Mouse (Mus musculus) granulocyte monocyte progenitor cell, adult 5-6 weeks (primary cell): ENCODE measurements around the gene Polr2h. TPM values are rescaled to one million over a fixed set of nuclear protein-coding genes. Genes with fewer than 3 reads are reported as not detected.

Experiments
- ATAC-seq: replicated peaks from 2 replicates; pipeline ENCODE4 v1.8.0; 2016; ENCODE audit warnings: mild to moderate bottlenecking, moderate TSS enrichment, inconsistent platforms; ENCODE audit not compliant: poor library complexity, severe bottlenecking
- total RNA-seq, 2 experiments: library from RNA; stranded (forward) in 1 of 2; stranded (reverse) in 1 of 2; fragments of 200-712, 200-1000 nt in 1 of 2; fragments of >200 nt in 1 of 2; fragmentation: Nextera tagmentation in 1 of 2; gene quantifications; 2 replicates each; pipeline ENCODE4 v1.2.3; 2014 to 2017

Gene Polr2h
- total RNA-seq, 2 experiments from 2014 or later: 61.8 to 81.5 TPM

GRCm38 (mm10) chr16:20756052-20756451 lies 38.6 kb downstream of the Polr2h start:
- peak; percentile 97 for ATAC-seq

GRCm38 (mm10) chr16:20757385-20757784 lies 39.9 kb downstream of the Polr2h start:
- peak; percentile 68 for ATAC-seq

GRCm38 (mm10) chr16:20761681-20762080 lies 44.2 kb downstream of the Polr2h start:
- ATAC-seq: 0 out of 2 replicates have a peak, but pooled peaks have one; percentile 34

GRCm38 (mm10) chr16:20765244-20765643 lies 47.8 kb downstream of the Polr2h start:
- ATAC-seq: peak; percentile 67

Other genes with a start within 250 kb of the Polr2h start
- 61.7 and 84.4 TPM in 2 replicates for gene Eif2b5, start 218.8 kb upstream of the Polr2h start, total RNA-seq (2014; fragmentation: Nextera tagmentation)
- 87.0 and 90.0 TPM in 2 replicates for gene Eif2b5, start 218.8 kb upstream of the Polr2h start, total RNA-seq (2017)
- gene Dvl3, start 200.7 kb upstream of the Polr2h start, total RNA-seq (2014; fragmentation: Nextera tagmentation): 26.4 and 30.7 TPM in 2 replicates
- 2.0 and 2.3 TPM in 2 replicates for gene Dvl3, start 200.7 kb upstream of the Polr2h start, total RNA-seq (2017)
- gene Ap2m1, start 182.2 kb upstream of the Polr2h start, total RNA-seq (2014; fragmentation: Nextera tagmentation): 206 and 247 TPM in 2 replicates
- gene Ap2m1, start 182.2 kb upstream of the Polr2h start, total RNA-seq (2017): 175 and 225 TPM in 2 replicates
- 33.0 and 42.3 TPM in 2 replicates for gene Abcf3, start 169.1 kb upstream of the Polr2h start, total RNA-seq (2014; fragmentation: Nextera tagmentation)
- 55.1 and 96.9 TPM in 2 replicates for gene Abcf3, start 169.1 kb upstream of the Polr2h start, total RNA-seq (2017)
- not detected in 2 replicates for gene Vwa5b2, start 128.2 kb upstream of the Polr2h start, total RNA-seq (2014; fragmentation: Nextera tagmentation)
- gene Vwa5b2, start 128.2 kb upstream of the Polr2h start, total RNA-seq (2017): not detected in 2 replicates
- 34.5 and 65.8 TPM in 2 replicates for gene Eef1akmt4, start 106.1 kb upstream of the Polr2h start, total RNA-seq (2014; fragmentation: Nextera tagmentation)
- gene Eef1akmt4, start 106.1 kb upstream of the Polr2h start, total RNA-seq (2017): 12.4 and 15.5 TPM in 2 replicates
- not detected in 2 replicates for gene Gm49333, start 106.1 kb upstream of the Polr2h start, total RNA-seq (2014; fragmentation: Nextera tagmentation)
- gene Gm49333, start 106.1 kb upstream of the Polr2h start, total RNA-seq (2017): not detected in 2 replicates
- gene Alg3, start 105.9 kb upstream of the Polr2h start, total RNA-seq (2014; fragmentation: Nextera tagmentation): 39.6 and 41.2 TPM in 2 replicates
- gene Alg3, start 105.9 kb upstream of the Polr2h start, total RNA-seq (2017): 18.2 and 25.2 TPM in 2 replicates
- 0.56 TPM in 1 of 2 replicates, not detected in the other for gene Camk2n2, start 96.4 kb upstream of the Polr2h start, total RNA-seq (2014; fragmentation: Nextera tagmentation)
- 0.43 and 1.8 TPM in 2 replicates for gene Camk2n2, start 96.4 kb upstream of the Polr2h start, total RNA-seq (2017)
- 0.77 TPM in 1 of 2 replicates, not detected in the other for gene Ece2, start 87.8 kb upstream of the Polr2h start, total RNA-seq (2014; fragmentation: Nextera tagmentation)
- gene Ece2, start 87.8 kb upstream of the Polr2h start, total RNA-seq (2017): 1.3 TPM in 1 of 2 replicates, not detected in the other
- 144 and 149 TPM in 2 replicates for gene Psmd2, start 66.0 kb upstream of the Polr2h start, total RNA-seq (2014; fragmentation: Nextera tagmentation)
- gene Psmd2, start 66.0 kb upstream of the Polr2h start, total RNA-seq (2017): 215 and 220 TPM in 2 replicates
- 242 and 249 TPM in 2 replicates for gene Eif4g1, start 49.4 kb upstream of the Polr2h start, total RNA-seq (2014; fragmentation: Nextera tagmentation)
- gene Eif4g1, start 49.4 kb upstream of the Polr2h start, total RNA-seq (2017): 312 and 346 TPM in 2 replicates
- gene Fam131a, start 24.4 kb upstream of the Polr2h start, total RNA-seq (2014; fragmentation: Nextera tagmentation): 1.6 TPM in 1 of 2 replicates, not detected in the other
- 0.43 TPM in 1 of 2 replicates, not detected in the other for gene Fam131a, start 24.4 kb upstream of the Polr2h start, total RNA-seq (2017)
- 2.6 and 6.0 TPM in 2 replicates for gene Clcn2, start 81 bp downstream of the Polr2h start, total RNA-seq (2014; fragmentation: Nextera tagmentation)
- gene Clcn2, start 81 bp downstream of the Polr2h start, total RNA-seq (2017): 1.9 and 3.8 TPM in 2 replicates
- gene Chrd, start 15.5 kb downstream of the Polr2h start, total RNA-seq (2014; fragmentation: Nextera tagmentation): not detected in 2 replicates
- gene Chrd, start 15.5 kb downstream of the Polr2h start, total RNA-seq (2017): not detected in 2 replicates
- gene Thpo, start 16.8 kb downstream of the Polr2h start, total RNA-seq (2014; fragmentation: Nextera tagmentation): not detected in 2 replicates
- gene Thpo, start 16.8 kb downstream of the Polr2h start, total RNA-seq (2017): not detected in 2 replicates